Mouse (Mus musculus) stomach, embryonic 14.5 days (tissue): Measurements from ENCODE around the gene Ryk. TPM values are rescaled to one million over a fixed set of nuclear protein-coding genes. Genes with fewer than 3 reads are reported as not detected.

ENCODE experiments used
- ATAC-seq: fragments of 200-750 bp; cut with Nextera tagmentation; 2 replicates; pipeline ENCODE4 v1.8.0; 2017; ENCODE audit warnings: low read depth, moderate TSS enrichment; ENCODE audit not compliant: insufficient number of reproducible peaks, insufficient read depth, low FRiP score
- H3K27ac ChIP-seq: fragments of 300-500 bp; sonication (generic); 2 replicates; pipeline ENCODE4 v1.5.1; 2014; ENCODE audit warnings: mild to moderate bottlenecking, low read length, moderate library complexity, mixed read lengths
- H3K27me3 ChIP-seq: fragments of 300-500 bp; sonication (generic); 2 replicates; pipeline ENCODE4 v1.6.1; 2014; ENCODE audit warnings: low read length, control low read depth, mixed read lengths; ENCODE audit not compliant: control insufficient read depth, insufficient read depth
- H3K36me3 ChIP-seq: fragments of 300-500 bp; sonication (generic); 2 replicates; pipeline ENCODE4 v1.6.1; 2014; ENCODE audit warnings: mild to moderate bottlenecking, control low read depth, low read length, moderate library complexity, mixed read lengths; ENCODE audit not compliant: control insufficient read depth, insufficient read depth
- H3K4me1 ChIP-seq: fragments of 300-500 bp; sonication (generic); 2 replicates; pipeline ENCODE4 v1.6.1; 2014; ENCODE audit warnings: low read length, control low read depth, mixed read lengths; ENCODE audit not compliant: control insufficient read depth, insufficient read depth
- H3K4me2 ChIP-seq: fragments of 300-500 bp; sonication (generic); replicated peaks from 2 replicates; pipeline ENCODE4 v1.6.1; 2014; ENCODE audit warnings: low read depth, low read length, control low read depth
- H3K4me3 ChIP-seq: fragments of 300-500 bp; sonication (generic); 2 replicates; pipeline ENCODE4 v1.5.1; 2014; ENCODE audit warnings: low read depth, low read length, control low read depth
- H3K9ac ChIP-seq: fragments of 300-500 bp; sonication (generic); replicated peaks from 2 replicates; pipeline ENCODE4 v1.6.1; 2014; ENCODE audit warnings: low read depth, mild to moderate bottlenecking, control low read depth, low read length, moderate library complexity, mixed read lengths
- H3K9me3 ChIP-seq: fragments of 300-500 bp; sonication (generic); 2 replicates; pipeline ENCODE4 v1.6.1; 2016; ENCODE audit warnings: low read depth, low read length, control low read depth; ENCODE audit not compliant: control insufficient read depth
- WGBS: fragments of 180-500 bp; shearing (Covaris S2); extraction: QIAGEN DNeasy Blood & Tissue Kit; methylation state at CpG from one replicate; pipeline ENCODE4 v1.1.7; 2014; 5-methylcytosine and 5-hydroxymethylcytosine counted together
- polyA plus RNA-seq: library from polyadenylated mRNA; unstranded; fragments of >200 nt; fragmentation: Nextera tagmentation; extraction: Ambion mirVana; gene quantifications from 2 replicates; pipeline ENCODE4 v1.2.1, GENCODE M21; 2014

The Ryk gene
- polyA plus RNA-seq, 1 experiment from 2014 or later, result 28.6 TPM

DNA sequence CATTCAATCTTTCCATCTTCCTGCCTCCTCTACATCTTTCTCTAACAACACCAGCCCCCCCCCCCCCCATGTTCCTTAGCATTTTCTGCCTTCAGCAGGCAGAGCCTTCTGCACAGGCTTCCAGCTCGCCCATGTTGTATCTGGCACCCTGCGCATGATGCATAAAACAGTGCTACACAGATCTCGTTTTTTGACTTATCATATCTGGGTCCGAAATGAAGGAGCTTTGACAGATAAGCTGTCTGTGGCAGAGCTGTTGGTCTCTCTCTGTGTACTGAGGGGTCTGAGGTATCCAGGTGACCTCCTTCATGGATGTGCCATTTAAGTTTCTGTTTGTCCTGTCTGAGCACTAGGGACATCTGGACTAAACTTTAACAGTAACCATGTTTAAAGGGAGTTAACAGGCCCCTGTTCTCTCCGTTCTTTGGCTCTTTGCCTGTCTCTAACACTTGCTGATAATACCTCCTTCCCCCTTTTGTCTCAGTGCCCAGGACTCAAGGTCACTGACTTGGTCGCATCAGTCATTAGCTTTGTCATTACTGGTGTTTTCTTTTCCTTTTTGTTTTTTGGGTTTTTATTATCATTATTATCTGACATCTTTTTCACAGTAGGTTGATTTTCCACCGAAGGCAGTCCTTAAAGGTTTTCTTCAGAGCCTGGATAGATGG is 26.2 kb downstream of the Ryk start:
- WGBS, result 70% methylated on average over 7 of the region's 7 CpGs
- H3K27ac ChIP-seq, result no peak overlapping the region
- no peak overlapping the region for H3K4me3 ChIP-seq
- H3K27me3 ChIP-seq, result no peaks in the 10 kb centered on the region
- H3K9ac ChIP-seq, result no peak overlapping the region
- ATAC-seq, result no peak
- H3K4me2 ChIP-seq, result no peak overlapping the region
- no peaks in the 10 kb centered on the region for H3K9me3 ChIP-seq
- peaks cover 37% of the 10 kb centered on the region for H3K4me1 ChIP-seq
- no peaks in the 10 kb centered on the region; the same call in 1 of the 2 replicates for H3K36me3 ChIP-seq

DNA sequence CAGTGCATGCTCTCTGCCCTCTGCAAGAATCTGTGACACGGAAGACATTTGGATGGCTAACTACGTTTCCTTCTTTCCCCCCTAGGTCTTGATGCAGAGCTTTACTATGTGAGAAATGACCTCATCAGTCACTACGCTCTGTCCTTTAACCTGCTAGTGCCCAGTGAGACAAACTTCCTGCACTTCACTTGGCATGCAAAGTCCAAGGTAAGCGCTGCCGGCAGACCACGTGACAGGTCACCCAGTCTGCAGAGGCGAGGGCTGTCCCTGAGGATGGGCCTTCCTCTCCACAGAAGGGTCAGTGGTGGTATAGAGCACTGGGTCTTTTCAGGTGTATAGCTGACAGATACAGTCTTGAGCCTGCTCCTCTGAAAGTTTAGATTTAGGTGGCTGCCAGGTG is 27.1 kb downstream of the Ryk start:
- Histone ChIP-seq H3K4me1 (peaks cover 37% of the 10 kb centered on the region), H3K4me3 (no peak overlapping the region), H3K27ac (no peak overlapping the region), H3K4me2 (no peak overlapping the region), H3K9ac (no peak overlapping the region), H3K36me3 (no peaks in the 10 kb centered on the region; the same call in 1 of the 2 replicates), H3K27me3 (no peaks in the 10 kb centered on the region), H3K9me3 (no peaks in the 10 kb centered on the region)
- ATAC-seq, result no peak
- 66% methylated on average over 7 of the region's 7 CpGs for WGBS

DNA sequence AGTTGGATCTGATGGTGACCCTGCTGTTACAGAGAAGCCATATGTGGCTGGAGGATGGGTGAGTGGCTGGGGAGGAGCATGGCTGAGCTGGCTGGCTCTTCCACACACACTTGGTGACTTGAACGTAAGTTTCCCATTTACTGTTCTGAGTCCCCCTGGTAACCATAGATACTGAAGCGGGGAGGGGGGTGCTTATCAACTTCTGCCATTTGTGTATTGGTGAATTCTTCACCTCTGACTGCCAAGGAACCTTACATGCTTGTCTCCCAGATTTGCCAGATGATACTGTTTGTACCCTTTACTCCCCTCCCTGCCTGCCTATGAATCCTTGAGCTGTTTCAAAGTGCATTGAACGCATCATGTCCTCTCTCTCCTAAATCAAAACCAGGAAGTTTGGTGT is 27.5 kb downstream of the Ryk start:
- 76% methylated on average over 3 of the region's 3 CpGs for WGBS
- Histone ChIP-seq H3K4me2 (no peak overlapping the region), H3K4me3 (no peak overlapping the region), H3K9ac (no peak overlapping the region), H3K27me3 (no peaks in the 10 kb centered on the region), H3K4me1 (peaks cover 37% of the 10 kb centered on the region), H3K27ac (no peak overlapping the region), H3K36me3 (no peaks in the 10 kb centered on the region; the same call in 1 of the 2 replicates), H3K9me3 (no peaks in the 10 kb centered on the region)
- ATAC-seq, result no peak

DNA sequence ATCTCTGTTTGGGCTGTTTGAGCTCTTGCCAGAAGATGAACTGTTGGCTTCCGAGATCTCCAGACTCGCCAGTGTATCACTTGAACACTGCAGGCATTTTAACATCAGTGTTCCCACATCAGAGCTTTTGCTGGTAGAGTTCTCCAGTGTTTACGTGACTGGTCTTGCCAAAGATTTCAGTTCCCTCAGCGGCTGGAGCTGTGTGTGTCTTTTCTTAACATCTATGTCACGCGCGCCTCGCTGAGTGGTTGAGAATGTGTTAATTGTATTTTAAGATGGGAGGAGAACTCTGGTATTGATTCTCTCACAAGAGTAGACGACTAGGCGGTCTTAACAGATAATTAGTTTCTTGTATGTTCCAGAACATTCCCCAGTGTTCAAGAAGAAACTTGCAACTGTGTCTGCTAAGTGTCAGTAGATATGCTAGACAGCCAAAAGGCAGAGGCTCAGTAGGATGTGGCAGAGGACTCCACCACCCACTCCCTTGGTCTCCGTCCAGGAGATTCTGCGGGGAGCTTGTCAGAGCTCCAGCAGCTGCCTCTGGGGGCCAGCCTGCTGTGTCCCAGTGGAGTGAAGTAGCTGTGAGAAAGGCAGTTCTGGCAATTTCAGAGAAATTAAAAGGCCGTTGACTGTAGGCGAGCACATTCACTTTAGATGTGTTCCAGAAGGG is 29.3 kb downstream of the Ryk start:
- Histone ChIP-seq H3K27me3 (no peaks in the 10 kb centered on the region), H3K4me1 (peaks cover 37% of the 10 kb centered on the region), H3K9me3 (no peaks in the 10 kb centered on the region), H3K9ac (no peak overlapping the region), H3K27ac (peak overlapping the region; percentile 87), H3K4me3 (no peak overlapping the region), H3K36me3 (peaks cover 8% of the 10 kb centered on the region), H3K4me2 (peak overlapping the region; percentile 6; the same call in 1 of the 2 replicates)
- ATAC-seq, result peak; percentile 70; the same call in 1 of the 2 replicates
- 32% methylated on average over 14 of the region's 14 CpGs for WGBS

DNA sequence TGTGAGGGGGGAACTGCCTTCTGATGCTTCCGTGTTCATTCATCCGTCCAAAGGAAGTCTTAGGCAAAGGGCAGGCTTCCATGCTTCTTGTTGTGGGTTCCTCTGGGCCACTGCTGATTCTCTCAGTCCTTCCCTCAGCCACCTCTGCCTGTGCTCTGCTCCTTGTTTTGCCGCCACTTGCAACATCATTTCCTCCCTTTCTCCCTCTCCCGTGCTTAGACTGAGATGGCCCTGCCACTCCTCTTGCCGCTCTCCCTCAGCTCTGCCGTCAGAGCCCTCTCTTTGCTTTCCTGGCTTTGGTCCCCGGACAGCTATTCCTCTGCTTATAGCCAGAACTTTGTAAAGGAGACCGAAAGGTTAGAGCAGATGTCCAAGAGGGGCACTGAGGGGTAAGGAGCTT is 30.2 kb downstream of the Ryk start:
- Histone ChIP-seq H3K4me2 (no peak overlapping the region), H3K4me3 (no peak overlapping the region), H3K4me1 (peaks cover 37% of the 10 kb centered on the region), H3K27ac (peak overlapping the region; percentile 87), H3K27me3 (no peaks in the 10 kb centered on the region), H3K36me3 (peaks cover 13% of the 10 kb centered on the region), H3K9ac (no peak overlapping the region), H3K9me3 (no peaks in the 10 kb centered on the region)
- WGBS, result 62% methylated on average over 8 of the region's 8 CpGs
- ATAC-seq, result no peak

DNA sequence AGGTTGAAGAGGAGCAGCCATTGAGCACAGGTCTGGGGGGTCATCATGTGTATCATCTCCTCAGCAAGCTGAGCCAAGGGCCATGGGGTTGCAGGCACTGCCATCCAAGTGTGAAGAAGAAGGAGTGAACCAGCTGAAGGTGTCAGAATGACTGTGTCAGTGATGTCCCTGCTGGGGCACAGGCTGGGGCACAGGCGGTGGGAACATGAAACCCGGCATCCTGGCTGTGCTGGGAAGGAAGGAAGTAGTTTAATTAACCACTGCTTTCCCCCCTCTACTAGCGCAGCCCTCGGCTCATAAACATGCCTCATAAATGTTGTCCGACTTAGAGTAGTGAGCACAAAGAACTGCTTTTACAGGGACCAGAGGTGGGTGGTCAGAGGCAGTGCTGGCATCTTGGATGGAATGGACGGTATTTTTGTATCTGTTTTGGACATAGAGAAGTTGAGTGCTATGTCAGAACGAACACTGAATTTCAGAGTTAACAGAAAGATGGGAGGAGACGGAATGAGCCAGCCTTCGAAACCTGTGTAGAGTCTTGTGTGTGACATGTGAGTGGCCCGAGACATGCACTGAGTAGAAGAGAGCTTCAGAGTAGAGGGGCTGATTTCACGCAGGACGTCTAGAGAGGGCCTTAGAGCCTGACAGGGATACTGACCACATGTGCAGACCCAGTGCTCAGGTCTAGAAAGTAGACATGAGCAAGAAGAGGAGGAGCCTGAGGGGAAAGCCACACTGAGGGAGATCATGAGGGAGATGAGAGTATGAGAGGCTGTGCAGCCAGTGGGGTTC is 31.4 kb downstream of the Ryk start:
- no peak overlapping the region for H3K9ac ChIP-seq
- peaks cover 37% of the 10 kb centered on the region for H3K4me1 ChIP-seq
- WGBS, result 64% methylated on average over 12 of the region's 12 CpGs
- H3K4me3 ChIP-seq, result no peak overlapping the region
- H3K4me2 ChIP-seq, result no peak overlapping the region
- no peaks in the 10 kb centered on the region for H3K27me3 ChIP-seq
- H3K36me3 ChIP-seq, result peaks cover 14% of the 10 kb centered on the region
- no peaks in the 10 kb centered on the region for H3K9me3 ChIP-seq
- no peak for ATAC-seq
- H3K27ac ChIP-seq, result no peak overlapping the region

DNA sequence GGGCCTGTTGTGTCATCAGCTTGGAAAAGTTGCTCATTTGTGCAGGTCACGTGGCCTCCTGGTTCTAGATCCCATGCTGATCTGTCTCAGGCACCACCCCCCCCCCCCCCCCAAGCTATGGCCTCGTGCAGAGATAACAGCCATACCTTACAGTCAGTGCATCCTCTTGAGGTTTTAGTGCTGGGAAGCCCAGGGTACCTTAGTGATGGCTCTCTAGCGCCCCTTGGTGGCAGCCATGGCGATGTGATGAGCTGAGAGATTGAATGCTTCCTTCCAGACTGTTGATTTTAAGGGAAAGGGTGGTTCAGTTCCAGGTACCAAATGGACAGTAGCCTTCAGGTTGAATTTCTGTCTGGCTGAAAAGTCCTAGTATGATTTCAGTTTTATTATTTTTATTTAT is 32.2 kb downstream of the Ryk start:
- peaks cover 31% of the 10 kb centered on the region for H3K4me1 ChIP-seq
- H3K27me3 ChIP-seq, result no peaks in the 10 kb centered on the region
- H3K4me2 ChIP-seq, result no peak overlapping the region
- H3K9ac ChIP-seq, result no peak overlapping the region
- H3K36me3 ChIP-seq, result peaks cover 20% of the 10 kb centered on the region
- no peak overlapping the region for H3K4me3 ChIP-seq
- H3K9me3 ChIP-seq, result no peaks in the 10 kb centered on the region
- WGBS, result 14% methylated on average over 4 of the region's 4 CpGs
- no peak for ATAC-seq
- no peak overlapping the region for H3K27ac ChIP-seq

DNA sequence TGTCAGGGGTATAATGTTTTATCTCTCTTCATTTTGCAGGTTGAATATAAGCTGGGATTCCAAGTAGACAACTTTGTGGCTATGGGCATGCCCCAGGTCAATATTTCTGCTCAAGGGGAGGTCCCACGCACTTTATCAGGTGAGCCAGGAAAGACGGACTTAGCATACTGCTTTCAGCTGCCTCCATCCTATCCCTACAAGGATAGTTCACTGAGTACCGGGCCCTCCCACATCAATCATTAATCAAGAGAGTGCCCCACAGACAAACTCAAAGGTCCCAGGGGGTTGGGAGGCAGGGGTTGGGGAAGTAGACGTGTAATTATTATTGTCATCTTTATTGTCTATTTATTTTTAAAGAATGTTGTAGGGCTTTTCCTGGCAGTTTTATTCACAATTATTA is 32.8 kb downstream of the Ryk start:
- Histone ChIP-seq H3K4me1 (peaks cover 26% of the 10 kb centered on the region), H3K36me3 (peaks cover 25% of the 10 kb centered on the region), H3K9me3 (no peaks in the 10 kb centered on the region), H3K27me3 (no peaks in the 10 kb centered on the region), H3K9ac (no peak overlapping the region), H3K4me3 (no peak overlapping the region), H3K27ac (no peak overlapping the region), H3K4me2 (no peak overlapping the region)
- 62% methylated on average over 4 of the region's 4 CpGs for WGBS
- ATAC-seq, result no peak
